Mouse (Mus musculus): ENCODE data around the gene Bad. TPM values are rescaled to one million over a fixed set of nuclear protein-coding genes. Genes with fewer than 3 reads are reported as not detected.
"Not testable (repeated sequence)": the region's sequence is repeated elsewhere in the genome, so short reads cannot be mapped to it uniquely, and the experiment has no call there.

Bad gene
- 72.4 and 79.3 TPM in 2 replicates for polyA plus RNA-seq (2015; fragmentation: Nextera tagmentation; extraction: Ambion mirVana)

- Histone ChIP-seq H3K27ac (peak within 1 kb of the TSS; percentile 90), H3K36me3 (ENCODE audit: poor library complexity, severe bottlenecking) (peaks cover 10% of the 10 kb centered on the region), H3K9ac (peak within 1 kb of the TSS; percentile 95), H3K4me2 (peak within 1 kb of the TSS; percentile 99), H3K4me3 (peak within 1 kb of the TSS; percentile 86), H3K9me3 (replicated peaks) (no peaks in the 10 kb centered on the region), H3K4me1 (peaks cover 43% of the 10 kb centered on the region), H3K27me3 (peaks cover 4% of the 10 kb centered on the region; the same call in 1 of the 2 replicates)
- 0% methylated on average over 81 of the region's 83 CpGs for WGBS
- ATAC-seq: peak; percentile 90
These were observed at the start of gene Bad for GRCm38 (mm10) chr19:6941372-6942248. Gene Bad (plus strand): TSS chr19:6941861.

DNA sequence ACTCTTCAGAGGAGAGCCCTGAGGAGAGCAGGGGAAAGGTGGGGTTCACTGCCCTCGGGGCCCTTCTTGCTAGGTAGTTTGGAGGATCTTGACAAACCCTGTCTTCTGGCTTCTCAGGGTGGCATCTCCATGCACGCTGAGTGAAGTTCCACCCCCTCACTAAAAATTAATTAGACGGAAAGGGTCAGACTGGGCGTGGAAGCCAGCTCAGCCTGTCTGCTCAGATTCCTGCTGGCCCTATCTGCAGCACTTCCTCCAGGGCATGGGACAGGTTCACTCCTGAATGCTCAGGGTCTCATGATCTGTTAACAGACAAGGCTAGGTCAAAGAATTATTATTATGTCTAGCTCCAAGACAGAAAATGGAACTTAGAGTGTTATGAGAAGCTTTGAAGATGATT is 49.1 kb upstream of the Bad start:
- H3K27me3 ChIP-seq: no peaks in the 10 kb centered on the region
- no peaks in the 10 kb centered on the region for H3K4me1 ChIP-seq
- no peaks in the 10 kb centered on the region for H3K36me3 ChIP-seq (ENCODE audit: poor library complexity, severe bottlenecking)
- 65% methylated on average over 4 of the region's 4 CpGs for WGBS
- no peak overlapping the region for H3K27ac ChIP-seq
- H3K9me3 ChIP-seq (replicated peaks): no peaks in the 10 kb centered on the region; the same call in 1 of the 2 replicates
- ATAC-seq: no peak
- no peak overlapping the region for H3K4me3 ChIP-seq
- no peak overlapping the region for H3K4me2 ChIP-seq
- no peak overlapping the region for H3K9ac ChIP-seq

- no peak overlapping the region for H3K27ac ChIP-seq
- H3K9ac ChIP-seq: no peak overlapping the region
- no peaks in the 10 kb centered on the region for H3K27me3 ChIP-seq
- no peaks in the 10 kb centered on the region for H3K36me3 ChIP-seq (ENCODE audit: poor library complexity, severe bottlenecking)
- no peaks in the 10 kb centered on the region for H3K4me1 ChIP-seq
- no peak for ATAC-seq
- no peak overlapping the region for H3K4me3 ChIP-seq
- no peak overlapping the region for H3K4me2 ChIP-seq
- 94% methylated on average over 14 of the region's 14 CpGs for WGBS
- H3K9me3 ChIP-seq (replicated peaks): no peaks in the 10 kb centered on the region; the same call in 1 of the 2 replicates
These were observed 47.8 kb upstream of the Bad start for GRCm38 (mm10) chr19:6893731-6894451.

DNA sequence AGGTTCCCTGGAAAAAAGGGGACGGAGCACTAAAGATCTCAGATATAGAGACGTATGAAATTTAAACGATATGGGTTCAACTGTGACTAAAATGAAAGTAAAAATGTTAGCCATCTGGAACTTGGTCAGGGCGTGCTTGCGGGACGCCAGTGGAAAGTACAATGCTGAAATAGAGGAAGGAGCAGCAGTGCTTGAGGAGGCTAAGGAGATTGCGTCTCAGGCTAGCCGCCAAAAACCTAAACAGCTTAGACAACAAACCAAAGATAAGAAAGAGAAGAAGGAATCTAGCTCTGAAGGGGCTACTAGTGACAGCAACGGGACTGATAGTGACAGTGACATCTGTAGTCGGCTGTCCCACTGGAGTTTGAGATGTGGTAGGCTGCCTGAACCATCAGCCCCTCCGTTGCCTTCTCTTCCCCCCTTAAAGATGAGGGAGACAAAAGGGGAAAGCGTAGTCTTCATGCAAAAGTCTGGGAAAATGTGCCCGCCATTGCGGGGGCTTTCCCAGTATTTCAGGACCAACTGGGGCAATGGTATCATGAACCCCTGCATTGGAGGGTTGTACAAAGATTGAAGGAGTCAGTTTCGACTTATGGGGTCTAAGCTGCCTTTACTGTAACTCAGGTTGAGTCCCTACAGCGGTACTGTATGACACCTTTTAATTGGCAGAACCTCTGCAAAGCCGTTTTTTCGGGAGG is 45.9 kb upstream of the Bad start:
- H3K9me3 ChIP-seq (replicated peaks); H3K4me1 ChIP-seq; H3K27me3 ChIP-seq; H3K36me3 ChIP-seq (ENCODE audit: poor library complexity, severe bottlenecking); H3K27ac ChIP-seq; H3K4me2 ChIP-seq; H3K9ac ChIP-seq; H3K4me3 ChIP-seq; ATAC-seq: not testable (repeated sequence)
- WGBS: 91% methylated on average over 18 of the region's 18 CpGs

DNA sequence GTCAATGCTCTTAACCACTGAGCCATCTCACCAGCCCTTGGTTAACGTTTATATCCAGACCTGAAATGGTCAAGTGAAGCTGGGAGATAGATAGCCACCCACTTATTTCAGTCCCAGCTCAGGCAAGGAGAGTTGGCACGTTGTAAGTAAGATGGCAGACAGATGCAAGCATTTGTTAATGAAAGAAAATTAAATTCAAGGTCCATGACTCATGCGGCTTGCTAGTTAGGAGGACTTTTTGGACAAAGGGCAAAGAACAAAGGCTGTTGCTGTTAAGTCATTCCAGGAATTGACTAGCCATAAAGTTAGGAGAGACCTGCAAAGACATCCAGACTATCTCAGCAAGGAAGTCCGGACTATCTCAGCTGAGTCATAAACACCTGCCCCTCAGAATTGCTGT is 42.0 kb upstream of the Bad start:
- Histone ChIP-seq H3K4me3 (no peak overlapping the region), H3K27ac (no peak overlapping the region), H3K36me3 (ENCODE audit: poor library complexity, severe bottlenecking) (peaks cover 10% of the 10 kb centered on the region; the same call in 1 of the 2 replicates), H3K27me3 (no peaks in the 10 kb centered on the region), H3K9me3 (replicated peaks) (no peaks in the 10 kb centered on the region; the same call in 1 of the 2 replicates), H3K4me1 (no peaks in the 10 kb centered on the region), H3K4me2 (no peak overlapping the region), H3K9ac (no peak overlapping the region)
- WGBS: 81% methylated on average over 4 of the region's 4 CpGs
- ATAC-seq: no peak

DNA sequence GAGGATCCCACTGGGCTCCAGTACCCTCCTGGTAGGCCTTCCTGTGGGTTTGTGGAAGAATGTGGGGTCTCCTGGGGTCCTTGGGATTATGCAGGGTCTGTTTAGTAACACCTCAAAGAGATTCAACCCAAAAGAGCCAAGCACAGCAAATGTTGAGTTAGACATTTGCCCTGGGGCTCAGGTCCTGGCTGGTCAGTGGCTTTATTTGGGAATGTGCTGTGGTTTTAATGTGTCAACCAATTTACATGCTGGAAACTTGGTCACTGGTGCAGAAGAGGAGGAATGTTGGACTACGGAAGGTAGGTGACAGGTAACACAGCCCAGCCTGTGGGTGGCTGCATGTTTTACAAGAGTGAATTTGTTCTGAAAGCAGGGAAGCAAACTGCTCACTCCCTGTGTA is 38.6 kb upstream of the Bad start:
- no peak overlapping the region for H3K27ac ChIP-seq
- no peak overlapping the region for H3K9ac ChIP-seq
- no peak overlapping the region for H3K4me2 ChIP-seq
- peaks cover 35% of the 10 kb centered on the region for H3K36me3 ChIP-seq (ENCODE audit: poor library complexity, severe bottlenecking)
- no peak for ATAC-seq
- WGBS: 90% methylated on average over 1 of the region's 1 CpGs
- H3K4me3 ChIP-seq: no peak overlapping the region
- H3K9me3 ChIP-seq (replicated peaks): no peaks in the 10 kb centered on the region
- no peaks in the 10 kb centered on the region for H3K27me3 ChIP-seq
- H3K4me1 ChIP-seq: peaks cover 2% of the 10 kb centered on the region

GRCm38 (mm10) chr19:6904846-6905245 is 36.8 kb upstream of the Bad start:
- Histone ChIP-seq H3K27me3 (no peaks in the 10 kb centered on the region), H3K4me1 (peaks cover 14% of the 10 kb centered on the region), H3K9me3 (replicated peaks) (no peaks in the 10 kb centered on the region), H3K9ac (no peak overlapping the region), H3K36me3 (ENCODE audit: poor library complexity, severe bottlenecking) (peaks cover 35% of the 10 kb centered on the region), H3K27ac (no peak overlapping the region), H3K4me2 (no peak overlapping the region), H3K4me3 (no peak overlapping the region)
- no peak for ATAC-seq
- 91% methylated on average over 2 of the region's 2 CpGs for WGBS

DNA sequence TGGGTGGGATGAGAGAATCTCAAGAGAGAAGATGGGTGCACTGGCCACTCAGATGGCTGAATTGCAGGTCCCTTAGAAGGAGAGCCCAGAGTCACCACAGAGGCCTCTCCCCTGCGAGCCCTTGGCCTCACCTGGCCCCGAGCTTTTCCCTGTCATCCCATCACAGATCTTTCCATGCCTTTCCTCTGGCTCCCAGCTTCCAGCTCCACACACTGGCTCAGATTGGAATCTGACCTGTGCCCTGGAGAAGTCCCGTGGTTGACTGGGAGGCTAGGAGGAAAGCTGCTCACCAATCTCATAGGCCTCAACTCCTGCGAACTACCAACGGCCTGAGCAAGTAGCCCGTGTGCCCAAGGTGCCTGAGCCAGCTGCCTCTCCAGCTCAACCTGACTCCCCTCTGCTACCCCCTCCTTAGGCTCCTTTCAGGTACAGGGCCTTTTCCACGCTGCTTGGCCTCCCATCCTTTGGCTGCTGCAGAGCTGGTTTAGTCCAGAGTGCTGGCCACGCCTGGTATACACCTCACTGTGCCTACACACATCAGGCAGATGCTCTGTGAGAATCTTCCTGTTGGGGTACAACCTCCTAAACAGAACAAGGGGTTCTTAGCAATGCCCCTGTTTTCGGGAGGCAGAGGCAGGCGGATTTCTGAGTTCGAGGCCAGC is 36.0 kb upstream of the Bad start:
- ATAC-seq: no peak
- WGBS: 92% methylated on average over 11 of the region's 11 CpGs
- H3K36me3 ChIP-seq (ENCODE audit: poor library complexity, severe bottlenecking): peaks cover 35% of the 10 kb centered on the region
- H3K9me3 ChIP-seq (replicated peaks): no peaks in the 10 kb centered on the region
- no peak overlapping the region for H3K9ac ChIP-seq
- no peak overlapping the region for H3K4me3 ChIP-seq
- H3K4me1 ChIP-seq: peaks cover 14% of the 10 kb centered on the region
- no peak overlapping the region for H3K27ac ChIP-seq
- no peaks in the 10 kb centered on the region for H3K27me3 ChIP-seq
- H3K4me2 ChIP-seq: no peak overlapping the region

- no peaks in the 10 kb centered on the region for H3K9me3 ChIP-seq (replicated peaks)
- H3K4me3 ChIP-seq: no peak overlapping the region
- no peak overlapping the region for H3K4me2 ChIP-seq
- 93% methylated on average over 3 of the region's 3 CpGs for WGBS
- H3K27ac ChIP-seq: no peak overlapping the region
- no peak for ATAC-seq
- peaks cover 18% of the 10 kb centered on the region for H3K4me1 ChIP-seq
- 0 out of 2 replicates have a peak overlapping the region, but pooled peaks have one; percentile 6 for H3K9ac ChIP-seq
- peaks cover 38% of the 10 kb centered on the region for H3K36me3 ChIP-seq (ENCODE audit: poor library complexity, severe bottlenecking)
- H3K27me3 ChIP-seq: no peaks in the 10 kb centered on the region
These were observed 35.5 kb upstream of the Bad start for GRCm38 (mm10) chr19:6906199-6906598.

- ATAC-seq: no peak
- Histone ChIP-seq H3K4me1 (peaks cover 25% of the 10 kb centered on the region), H3K36me3 (ENCODE audit: poor library complexity, severe bottlenecking) (peaks cover 47% of the 10 kb centered on the region), H3K27me3 (no peaks in the 10 kb centered on the region), H3K9ac (0 out of 2 replicates have a peak overlapping the region, but pooled peaks have one; percentile 6), H3K4me2 (no peak overlapping the region), H3K27ac (no peak overlapping the region), H3K4me3 (no peak overlapping the region), H3K9me3 (replicated peaks) (no peaks in the 10 kb centered on the region)
- 88% methylated on average over 8 of the region's 8 CpGs for WGBS
These were observed 34.6 kb upstream of the Bad start for GRCm38 (mm10) chr19:6907094-6907493.

DNA sequence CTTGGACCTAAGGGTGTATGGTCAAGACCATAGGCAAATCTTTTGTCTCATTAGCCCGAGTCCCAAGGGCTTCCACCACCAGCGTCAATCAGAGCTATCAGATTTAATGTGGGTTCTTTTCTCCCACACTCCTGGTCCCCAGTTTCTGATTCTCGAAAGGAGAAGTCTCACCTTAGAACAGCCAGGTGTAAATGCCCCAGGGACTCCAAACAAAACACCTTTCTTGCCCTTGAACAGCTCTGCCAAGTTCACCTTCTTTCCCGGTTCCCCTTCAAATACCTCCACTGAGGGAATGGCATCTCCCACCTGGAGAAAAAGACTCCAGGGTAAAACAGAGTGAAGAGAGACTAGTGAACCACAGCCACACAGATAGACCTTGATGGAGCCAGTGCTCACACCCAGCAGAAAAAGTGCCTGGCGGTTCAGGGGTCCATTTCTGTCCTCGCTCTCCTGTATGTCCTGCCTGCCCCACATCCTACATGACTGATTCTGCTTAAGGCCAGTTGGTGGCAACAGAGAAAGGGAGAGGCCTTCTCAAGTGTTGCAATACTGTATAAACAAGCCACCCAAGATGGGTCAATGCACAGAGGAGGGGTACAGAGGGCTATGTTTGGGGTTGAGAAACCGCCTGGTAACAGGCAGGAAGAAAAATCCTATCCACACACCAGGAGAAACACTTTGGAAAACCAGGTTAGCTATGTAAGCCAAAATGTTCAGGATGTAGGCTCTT is 33.7 kb upstream of the Bad start:
- H3K4me2 ChIP-seq: peak overlapping the region; percentile 87
- 0 out of 2 replicates have a peak overlapping the region, but pooled peaks have one; percentile 62 for H3K4me3 ChIP-seq
- peaks cover 25% of the 10 kb centered on the region for H3K4me1 ChIP-seq
- H3K36me3 ChIP-seq (ENCODE audit: poor library complexity, severe bottlenecking): peaks cover 53% of the 10 kb centered on the region
- 88% methylated on average over 7 of the region's 7 CpGs for WGBS
- ATAC-seq: no peak
- H3K9me3 ChIP-seq (replicated peaks): no peaks in the 10 kb centered on the region
- H3K27ac ChIP-seq: no peak overlapping the region
- peak overlapping the region; percentile 80 for H3K9ac ChIP-seq
- H3K27me3 ChIP-seq: no peaks in the 10 kb centered on the region
